Mouse (Mus musculus): ENCODE data around the gene Ppp1r12c. TPM values are rescaled to one million over a fixed set of nuclear protein-coding genes. Genes with fewer than 3 reads are reported as not detected.

The Ppp1r12c gene
- total RNA-seq, 2 experiments from 2014 or later = 154 TPM

GRCm38 (mm10) chr7:4440549-4440948 is 60.9 kb downstream of the Ppp1r12c start:
- no peak for DNase-seq (ENCODE audit: low spot score in 2 of 2)

GRCm38 (mm10) chr7:4437721-4438120 is 63.8 kb downstream of the Ppp1r12c start:
- DNase-seq (ENCODE audit: low spot score in 2 of 2) = no peak

GRCm38 (mm10) chr7:4432026-4432425 is 69.5 kb downstream of the Ppp1r12c start:
- no peak for DNase-seq (ENCODE audit: low spot score in 2 of 2)

- DNase-seq (ENCODE audit: low spot score in 2 of 2) = peak; percentile 56 to 67
These were observed 69.9 kb downstream of the Ppp1r12c start for GRCm38 (mm10) chr7:4431548-4431947.

Small RNA genes lying within 50 kb of the gene (microRNA-seq; reads per million reads assigned to microRNA genes)
- 0 reads per million in 2 experiments for gene Gm24605

Other genes with a start within 250 kb of the Ppp1r12c start
- not detected for gene Ncr1, start 164.0 kb downstream of the Ppp1r12c start, total RNA-seq (2021)
- gene Gp6, start 103.9 kb downstream of the Ppp1r12c start, total RNA-seq (2021) = not detected
- gene Rdh13, start 56.0 kb downstream of the Ppp1r12c start, total RNA-seq (2021) = 10 to 100 TPM; 25.3 to 28.1 TPM
- 1 to 10 TPM; 4.7 to 7.9 TPM for gene Eps8l1, start 41.0 kb downstream of the Ppp1r12c start, total RNA-seq (2021)
- 10 to 100 TPM in 1 of 2 experiments, 1 to 10 TPM in 1; 7.6 to 11.7 TPM for gene Tnnt1, start 14.7 kb upstream of the Ppp1r12c start, total RNA-seq (2021)
- gene Tnni3, start 22.5 kb upstream of the Ppp1r12c start, total RNA-seq (2021) = 1 to 10 TPM in 1 of 2 experiments, under 1 TPM in 1; 0.88 to 1.3 TPM
- gene Dnaaf3, start 30.8 kb upstream of the Ppp1r12c start, total RNA-seq (2021) = under 1 TPM; 0.23 to 0.37 TPM
- 100 to 1,000 TPM; 281 to 299 TPM for gene Syt5, start 45.9 kb upstream of the Ppp1r12c start, total RNA-seq (2021)
- gene Ptprh, start 102.4 kb upstream of the Ppp1r12c start, total RNA-seq (2021) = 1 to 10 TPM in 1 of 2 experiments, under 1 TPM in 1; 0.82 to 1.1 TPM
- gene Tmem86b, start 129.7 kb upstream of the Ppp1r12c start, total RNA-seq (2021) = 10 to 100 TPM; 13.9 to 16.7 TPM
- 100 to 1,000 TPM; 129 to 135 TPM for gene Ppp6r1, start 157.3 kb upstream of the Ppp1r12c start, total RNA-seq (2021)
- 100 to 1,000 TPM; 100 to 105 TPM for gene Hspbp1, start 183.4 kb upstream of the Ppp1r12c start, total RNA-seq (2021)
- gene Brsk1, start 188.9 kb upstream of the Ppp1r12c start, total RNA-seq (2021) = 100 to 1,000 TPM; 436 to 437 TPM
- gene Tmem150b, start 223.6 kb upstream of the Ppp1r12c start, total RNA-seq (2021) = not detected
- gene Kmt5c, start 238.4 kb upstream of the Ppp1r12c start, total RNA-seq (2021) = 10 to 100 TPM; 19.0 to 25.2 TPM